Mouse (Mus musculus): Measurements from ENCODE around the gene Med16. TPM values are rescaled to one million over a fixed set of nuclear protein-coding genes. Genes with fewer than 3 reads are reported as not detected.

The Med16 gene
- polyA plus RNA-seq, 1 experiment from 2014 or later = 44.9 TPM

DNA sequence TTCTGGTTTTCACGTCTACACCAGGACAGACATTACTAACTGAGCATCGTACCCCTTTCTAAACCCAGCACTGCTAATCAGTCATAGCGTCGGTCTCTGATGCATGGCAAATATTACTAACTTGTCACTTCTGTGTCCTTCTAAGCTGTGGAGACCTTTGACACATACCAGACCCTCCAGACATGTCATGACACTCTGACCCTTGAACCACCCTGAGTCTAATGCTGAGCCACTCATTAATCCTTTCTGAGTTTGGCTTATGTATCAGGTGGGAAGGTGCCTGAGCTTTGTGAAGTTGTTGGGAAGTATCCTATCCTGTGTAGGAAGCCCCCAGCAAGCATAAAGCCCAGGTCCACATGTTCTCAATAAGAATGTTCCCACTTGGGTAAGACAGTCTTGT lies 41.1 kb upstream of the Med16 start:
- TF ChIP-seq CTCF (IDR thresholded peaks at IDR 0.05; ENCODE audit: low read depth) = no peak
- Histone ChIP-seq H3K27ac (no peak overlapping the region), H3K4me1 (replicated peaks; ENCODE audit: insufficient read depth, low read length) (peaks cover 11% of the 10 kb centered on the region; the same call in 1 of the 2 replicates), H3K36me3 (ENCODE audit: insufficient read depth, low read length) (peaks cover 37% of the 10 kb centered on the region), H3K4me2 (ENCODE audit: low read length) (no peak overlapping the region), H3K9ac (ENCODE audit: low read depth, low read length) (no peak overlapping the region), H3K4me3 (replicated peaks; ENCODE audit: low read depth, low read length) (no peak overlapping the region), H3K27me3 (ENCODE audit: insufficient read depth, low read length) (no peaks in the 10 kb centered on the region), H3K9me3 (replicated peaks; ENCODE audit: low read length) (no peaks in the 10 kb centered on the region)
- no peak for ATAC-seq (replicated peaks; ENCODE audit: low FRiP score, low read depth)
- WGBS = 88% methylated on average over 4 of the region's 4 CpGs
- no peak for DNase-seq (ENCODE audit: low spot score)

DNA sequence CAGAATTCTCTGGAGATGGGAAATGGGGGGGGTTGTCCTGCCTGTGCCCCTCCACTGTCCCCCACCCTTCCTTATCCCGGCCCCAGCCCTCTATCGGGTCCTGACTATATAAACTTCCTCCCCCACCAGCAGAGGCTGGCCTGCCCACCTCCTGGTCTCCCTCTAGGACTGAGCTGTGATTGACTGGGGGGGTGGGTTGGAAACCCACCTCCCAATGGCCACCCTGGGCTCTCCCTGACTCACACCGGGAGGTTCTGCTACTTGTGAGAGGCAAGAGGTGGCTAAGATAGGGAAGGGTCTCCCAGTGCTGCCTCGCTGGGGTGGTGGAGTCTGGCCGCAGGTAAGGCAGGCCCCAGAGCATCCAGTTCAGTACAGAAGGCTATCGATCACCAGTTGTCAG lies 38.8 kb upstream of the Med16 start:
- H3K27ac ChIP-seq = no peak overlapping the region
- H3K36me3 ChIP-seq (ENCODE audit: insufficient read depth, low read length) = peaks cover 32% of the 10 kb centered on the region
- DNase-seq (ENCODE audit: low spot score) = no peak
- H3K4me2 ChIP-seq (ENCODE audit: low read length) = no peak overlapping the region
- 72% methylated on average over 6 of the region's 6 CpGs for WGBS
- H3K4me1 ChIP-seq (replicated peaks; ENCODE audit: insufficient read depth, low read length) = peaks cover 19% of the 10 kb centered on the region; the same call in 1 of the 2 replicates
- no peak for ATAC-seq (replicated peaks; ENCODE audit: low FRiP score, low read depth)
- H3K9me3 ChIP-seq (replicated peaks; ENCODE audit: low read length) = no peaks in the 10 kb centered on the region
- no peak overlapping the region for H3K4me3 ChIP-seq (replicated peaks; ENCODE audit: low read depth, low read length)
- TF ChIP-seq CTCF (IDR thresholded peaks at IDR 0.05; ENCODE audit: low read depth) = no peak
- no peak overlapping the region for H3K9ac ChIP-seq (ENCODE audit: low read depth, low read length)
- no peaks in the 10 kb centered on the region for H3K27me3 ChIP-seq (ENCODE audit: insufficient read depth, low read length)

DNA sequence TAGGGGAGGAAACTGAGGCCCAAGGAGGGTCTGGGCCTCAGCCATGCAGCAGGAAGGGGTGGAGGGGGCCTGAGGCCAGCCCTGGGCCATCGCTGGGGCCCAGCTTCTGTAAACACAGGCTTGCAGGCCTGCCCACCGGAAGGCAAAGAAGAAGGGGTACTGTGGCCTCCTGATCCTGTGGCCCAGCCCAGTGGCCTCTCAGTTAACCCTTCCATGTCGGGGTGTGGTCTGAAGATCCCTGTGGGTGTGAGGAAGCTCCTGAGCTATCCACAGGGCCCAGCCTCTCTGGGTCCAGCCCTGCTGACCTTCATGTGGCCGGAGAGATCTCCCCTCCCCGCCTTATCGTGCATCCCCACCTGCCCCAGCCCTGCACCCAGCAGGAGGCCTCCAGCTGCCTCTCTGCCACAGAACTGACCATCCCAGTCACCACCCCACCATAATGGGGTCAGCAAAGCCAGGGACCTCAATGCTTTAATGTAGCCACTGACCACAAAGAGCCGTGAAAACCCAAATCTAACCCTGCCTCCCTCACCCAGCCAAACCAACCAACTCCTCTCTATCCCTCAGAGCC lies 38.1 kb upstream of the Med16 start:
- TF ChIP-seq CTCF (IDR thresholded peaks at IDR 0.05; ENCODE audit: low read depth) = no peak
- Histone ChIP-seq H3K27ac (peak overlapping the region; percentile 81), H3K36me3 (ENCODE audit: insufficient read depth, low read length) (peaks cover 32% of the 10 kb centered on the region), H3K4me3 (replicated peaks; ENCODE audit: low read depth, low read length) (no peak overlapping the region), H3K27me3 (ENCODE audit: insufficient read depth, low read length) (no peaks in the 10 kb centered on the region), H3K4me2 (ENCODE audit: low read length) (peak overlapping the region; percentile 6; the same call in 1 of the 2 replicates), H3K4me1 (replicated peaks; ENCODE audit: insufficient read depth, low read length) (peaks cover 19% of the 10 kb centered on the region; the same call in 1 of the 2 replicates), H3K9ac (ENCODE audit: low read depth, low read length) (peak overlapping the region; percentile 39; the same call in 1 of the 2 replicates), H3K9me3 (replicated peaks; ENCODE audit: low read length) (no peaks in the 10 kb centered on the region)
- WGBS = 22% methylated on average over 7 of the region's 7 CpGs
- DNase-seq (ENCODE audit: low spot score) = no peak
- ATAC-seq (replicated peaks; ENCODE audit: low FRiP score, low read depth) = no peak

DNA sequence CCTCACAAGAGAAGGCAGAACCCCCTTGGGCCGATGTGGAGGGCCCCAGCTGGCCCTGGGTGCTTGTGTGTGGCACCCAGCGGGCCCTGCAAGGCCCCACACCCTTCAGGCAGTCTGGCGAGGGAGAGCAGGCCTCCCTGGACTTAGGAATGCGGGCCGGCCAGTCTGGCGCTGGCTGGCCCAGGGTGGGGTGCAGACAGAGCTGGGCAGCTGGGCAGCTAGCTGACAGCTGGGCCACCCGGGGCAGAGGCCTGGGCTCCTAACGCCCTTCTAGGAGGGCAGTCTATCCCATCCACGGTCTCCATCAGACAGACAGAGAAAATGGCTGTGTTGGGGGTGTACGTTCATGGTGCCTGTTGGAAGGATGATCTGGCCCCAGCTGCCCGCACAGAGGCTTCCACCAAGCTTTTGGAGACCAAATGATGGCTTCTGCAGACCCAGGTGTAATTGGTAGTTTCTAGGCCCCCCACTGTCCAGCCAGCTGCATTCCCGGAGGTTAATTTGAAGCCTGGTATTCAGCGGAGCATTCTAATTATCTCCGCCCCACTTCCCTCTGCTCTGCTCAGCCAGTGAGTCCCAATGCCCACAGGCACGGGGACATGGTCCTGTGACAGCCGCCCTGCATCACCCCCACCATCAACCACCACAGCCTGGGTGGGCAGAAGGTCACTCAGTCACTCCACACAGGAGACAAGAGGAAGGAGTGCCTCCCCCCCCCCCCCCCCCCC lies 36.9 kb upstream of the Med16 start:
- Histone ChIP-seq H3K4me1 (replicated peaks; ENCODE audit: insufficient read depth, low read length) (peaks cover 20% of the 10 kb centered on the region; the same call in 1 of the 2 replicates), H3K9ac (ENCODE audit: low read depth, low read length) (peak overlapping the region; percentile 31; the same call in 1 of the 2 replicates), H3K36me3 (ENCODE audit: insufficient read depth, low read length) (peaks cover 20% of the 10 kb centered on the region), H3K4me2 (ENCODE audit: low read length) (no peak overlapping the region), H3K9me3 (replicated peaks; ENCODE audit: low read length) (no peaks in the 10 kb centered on the region), H3K27me3 (ENCODE audit: insufficient read depth, low read length) (no peaks in the 10 kb centered on the region), H3K27ac (peak overlapping the region; percentile 81), H3K4me3 (replicated peaks; ENCODE audit: low read depth, low read length) (no peak overlapping the region)
- WGBS = 31% methylated on average over 16 of the region's 16 CpGs
- DNase-seq (ENCODE audit: low spot score) (peak; percentile 79), ATAC-seq (replicated peaks; ENCODE audit: low FRiP score, low read depth) (peak; percentile 85)
- no peak for TF ChIP-seq CTCF (IDR thresholded peaks at IDR 0.05; ENCODE audit: low read depth)

DNA sequence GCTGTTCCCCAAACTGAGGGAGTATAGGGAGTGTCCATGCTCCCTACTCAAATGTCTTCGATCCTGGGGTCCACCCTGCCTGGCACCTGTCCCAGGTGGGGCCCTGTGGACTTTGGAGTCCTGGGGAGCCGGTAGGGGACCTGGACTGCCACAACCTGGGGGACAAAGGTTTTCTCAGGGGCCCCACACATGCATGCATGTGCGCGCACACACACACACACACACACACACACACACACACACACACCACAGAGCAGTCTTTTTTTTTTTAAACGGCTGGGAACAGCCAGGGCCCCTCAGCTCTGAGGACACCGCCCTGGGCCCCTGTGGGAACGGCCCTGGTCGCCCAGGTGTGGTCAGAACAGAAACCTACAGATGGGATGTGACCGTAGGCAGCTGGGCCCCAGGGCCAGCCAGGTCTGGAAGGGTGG lies 34.8 kb upstream of the Med16 start:
- Histone ChIP-seq H3K4me1 (replicated peaks; ENCODE audit: insufficient read depth, low read length) (peaks cover 33% of the 10 kb centered on the region; the same call in 1 of the 2 replicates), H3K9ac (ENCODE audit: low read depth, low read length) (no peak overlapping the region), H3K4me3 (replicated peaks; ENCODE audit: low read depth, low read length) (no peak overlapping the region), H3K36me3 (ENCODE audit: insufficient read depth, low read length) (0 out of 2 replicates have a peak, but pooled peaks cover under 1% of the 10 kb centered on the region), H3K4me2 (ENCODE audit: low read length) (no peak overlapping the region), H3K27me3 (ENCODE audit: insufficient read depth, low read length) (no peaks in the 10 kb centered on the region), H3K27ac (peak overlapping the region; percentile 43), H3K9me3 (replicated peaks; ENCODE audit: low read length) (no peaks in the 10 kb centered on the region)
- DNase-seq (ENCODE audit: low spot score) (no peak), ATAC-seq (replicated peaks; ENCODE audit: low FRiP score, low read depth) (no peak)
- WGBS = 61% methylated on average over 9 of the region's 9 CpGs
- no peak for TF ChIP-seq CTCF (IDR thresholded peaks at IDR 0.05; ENCODE audit: low read depth)

DNA sequence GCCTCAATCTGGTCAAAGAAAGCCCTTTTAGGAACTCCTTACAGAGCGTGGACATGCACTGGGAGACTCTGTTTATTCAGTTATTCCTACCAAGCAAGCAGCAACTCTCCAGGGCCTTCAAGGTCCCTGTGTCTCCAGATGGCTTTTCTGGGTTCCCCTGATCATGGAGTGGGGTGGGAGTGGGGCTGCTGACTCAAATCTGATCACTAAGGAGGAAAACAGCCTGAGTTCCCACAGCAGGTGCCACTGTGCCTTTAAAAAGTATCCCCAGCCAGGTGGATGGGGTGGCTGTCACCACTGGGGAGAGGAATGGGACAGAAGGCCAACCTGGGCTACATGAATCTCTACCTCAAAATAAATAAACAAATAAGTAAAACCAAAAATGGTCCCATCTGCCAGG lies 34.3 kb upstream of the Med16 start:
- H3K4me3 ChIP-seq (replicated peaks; ENCODE audit: low read depth, low read length) = no peak overlapping the region
- peak overlapping the region; percentile 43 for H3K27ac ChIP-seq
- H3K9ac ChIP-seq (ENCODE audit: low read depth, low read length) = no peak overlapping the region
- TF ChIP-seq CTCF (IDR thresholded peaks at IDR 0.05; ENCODE audit: low read depth) = no peak
- 94% methylated on average over 1 of the region's 1 CpGs for WGBS
- H3K27me3 ChIP-seq (ENCODE audit: insufficient read depth, low read length) = no peaks in the 10 kb centered on the region
- DNase-seq (ENCODE audit: low spot score) (no peak), ATAC-seq (replicated peaks; ENCODE audit: low FRiP score, low read depth) (no peak)
- H3K36me3 ChIP-seq (ENCODE audit: insufficient read depth, low read length) = no peaks in the 10 kb centered on the region
- peaks cover 33% of the 10 kb centered on the region; the same call in 1 of the 2 replicates for H3K4me1 ChIP-seq (replicated peaks; ENCODE audit: insufficient read depth, low read length)
- no peak overlapping the region for H3K4me2 ChIP-seq (ENCODE audit: low read length)
- H3K9me3 ChIP-seq (replicated peaks; ENCODE audit: low read length) = no peaks in the 10 kb centered on the region
